Mouse (Mus musculus): ENCODE measurements around the gene Speer2. TPM values are rescaled to one million over a fixed set of nuclear protein-coding genes. Genes with fewer than 3 reads are reported as not detected.

The Speer2 gene
- total RNA-seq (2021), result not detected
- long read RNA-seq, experiment 1, result 0 reads
- long read RNA-seq, experiment 2, result 0 reads

DNA sequence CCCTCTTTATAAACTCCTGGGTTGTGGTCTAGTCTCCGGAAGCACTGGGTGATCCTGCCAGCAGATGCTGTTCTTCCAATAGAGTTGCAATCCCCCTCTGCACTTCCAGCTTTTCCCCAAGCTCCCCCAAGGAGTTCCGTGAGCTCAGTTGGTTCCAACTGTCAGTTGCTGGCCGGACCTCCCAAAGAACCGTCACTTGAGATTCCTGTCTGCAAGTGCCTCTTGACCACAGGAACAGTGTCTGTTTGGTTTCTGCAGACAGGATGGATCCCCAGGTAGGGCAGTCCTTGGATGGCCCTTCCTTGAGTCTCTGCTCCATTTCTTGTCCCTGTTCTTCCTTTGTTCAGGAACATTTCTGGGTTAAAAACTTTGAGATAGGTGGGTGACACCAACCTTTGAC lies at the start of gene Speer2:
Speer2 (minus strand) TSS at position 101 of the 400 bp plus-strand sequence.
- DNase-seq, result no peak

DNA sequence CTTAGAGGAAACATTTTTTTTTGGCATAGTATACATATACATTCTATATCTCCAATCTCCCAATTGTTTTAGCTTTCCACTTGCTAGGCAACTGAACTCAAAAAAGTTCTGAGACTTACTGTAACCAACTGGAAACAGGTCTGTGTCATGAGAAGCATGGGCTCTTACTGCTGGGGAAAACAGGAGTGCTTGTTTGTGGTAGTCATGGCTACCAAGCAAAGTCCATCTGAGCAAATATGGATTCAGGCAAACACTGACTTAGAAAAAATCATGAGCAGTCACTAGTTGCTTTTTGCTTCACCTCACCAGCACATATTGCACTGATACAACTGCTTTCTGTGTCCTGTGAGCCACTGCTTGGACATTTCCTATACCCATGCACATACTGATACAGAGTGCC lies 40.8 kb upstream of the Speer2 start:
- no peak for DNase-seq

DNA sequence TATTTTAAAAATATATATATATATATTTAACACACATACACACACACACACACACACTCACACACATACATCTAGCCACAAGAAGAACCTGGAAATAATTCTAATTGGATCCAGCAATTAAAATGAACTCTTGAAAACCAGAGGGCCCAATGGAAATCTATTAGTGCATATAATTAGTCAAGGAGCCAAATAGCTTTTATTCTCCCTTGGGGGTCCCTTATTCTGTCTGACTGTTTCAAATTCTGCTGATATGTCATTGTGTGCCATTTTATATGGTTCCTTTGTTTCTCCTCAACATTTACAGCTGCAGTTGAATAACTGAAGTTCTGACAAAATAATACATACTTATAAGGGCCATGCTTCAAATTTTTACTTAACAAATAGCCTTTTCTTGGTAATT lies 17.2 kb upstream of the Speer2 start:
- no peak for DNase-seq

DNA sequence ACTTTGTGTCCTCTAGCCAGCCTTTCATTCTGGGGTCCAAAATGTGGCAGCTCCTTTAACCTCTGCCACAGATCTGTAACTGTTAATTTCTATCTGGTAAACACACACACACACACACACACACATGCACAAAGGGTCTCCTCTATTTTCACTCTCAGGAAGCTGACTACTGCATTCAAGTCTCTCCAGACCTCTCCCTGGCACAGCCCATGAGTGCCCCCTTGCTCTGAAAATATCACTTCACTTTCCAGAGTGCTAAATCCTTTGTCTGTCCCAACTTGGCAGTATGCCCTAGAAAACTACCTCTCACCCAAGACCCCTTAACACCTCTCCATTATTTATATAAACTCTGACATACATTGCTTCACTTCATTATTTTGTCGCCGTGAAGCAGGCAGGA lies 26.9 kb downstream of the Speer2 start:
- no peak for DNase-seq

DNA sequence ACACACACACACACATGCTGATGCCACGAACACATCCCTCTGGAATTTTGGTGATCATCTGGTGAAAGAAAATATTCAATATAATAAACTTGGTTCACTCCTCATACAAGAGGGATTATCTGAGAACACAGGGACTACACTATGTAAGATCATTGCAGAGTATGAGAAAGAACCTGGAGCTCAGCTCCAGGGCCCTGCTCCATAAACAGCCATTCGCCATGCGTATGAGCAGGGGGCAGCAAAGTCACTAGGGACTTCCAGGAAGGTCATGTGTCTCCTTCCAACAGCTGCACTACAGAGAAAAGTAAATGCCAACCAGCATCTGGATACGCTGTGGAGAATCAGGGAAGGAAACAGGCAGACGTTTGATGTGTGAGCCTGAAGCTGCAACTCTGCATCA lies 49.9 kb downstream of the Speer2 start:
- no peak for DNase-seq
